Mouse (Mus musculus): Measurements from ENCODE around the gene Lats1. TPM values are rescaled to one million over a fixed set of nuclear protein-coding genes. Genes with fewer than 3 reads are reported as not detected.

The Lats1 gene
- polyA plus RNA-seq, 1 experiment from 2014 or later: 5.3 TPM

DNA sequence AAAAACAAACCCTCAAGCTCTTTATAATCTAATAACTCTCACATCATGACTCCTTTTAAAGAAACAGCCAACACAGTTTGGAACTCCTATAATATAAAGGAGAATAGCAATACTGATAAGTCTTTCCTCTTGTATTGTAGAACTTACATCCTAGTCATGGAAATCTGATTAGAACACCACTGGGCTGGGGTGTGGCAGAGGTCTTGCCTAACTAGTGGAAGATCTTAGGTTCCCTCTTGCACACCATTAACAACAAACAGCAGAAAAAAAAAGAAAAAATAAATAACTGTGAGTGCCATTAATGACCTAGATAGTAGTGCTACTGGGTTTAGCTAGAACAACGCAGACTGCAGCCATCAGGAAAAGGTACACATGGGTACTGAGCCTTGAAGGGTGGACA, 16.1 kb upstream of the Lats1 start:
- Histone ChIP-seq H3K27me3 (ENCODE audit: control insufficient read depth, insufficient read depth, low read length) (no peaks in the 10 kb centered on the region), H3K4me3 (ENCODE audit: low read depth, low read length) (no peak overlapping the region), H3K9me3 (replicated peaks; ENCODE audit: control insufficient read depth, low read length) (no peaks in the 10 kb centered on the region), H3K9ac (ENCODE audit: low read depth, low read length) (no peak overlapping the region), H3K27ac (ENCODE audit: low read depth, low read length) (no peak overlapping the region), H3K4me1 (ENCODE audit: control insufficient read depth, insufficient read depth, low read length) (peaks cover 9% of the 10 kb centered on the region; the same call in 1 of the 2 replicates), H3K4me2 (no peak overlapping the region), H3K36me3 (ENCODE audit: control insufficient read depth, insufficient read depth, low read length) (peaks cover 3% of the 10 kb centered on the region; the same call in 1 of the 2 replicates)
- ATAC-seq (replicated peaks; ENCODE audit: insufficient number of reproducible peaks, low FRiP score, low TSS enrichment): no peak
- 91% methylated on average over 1 of the region's 1 CpGs for WGBS (ENCODE audit: insufficient replicate concordance)

DNA sequence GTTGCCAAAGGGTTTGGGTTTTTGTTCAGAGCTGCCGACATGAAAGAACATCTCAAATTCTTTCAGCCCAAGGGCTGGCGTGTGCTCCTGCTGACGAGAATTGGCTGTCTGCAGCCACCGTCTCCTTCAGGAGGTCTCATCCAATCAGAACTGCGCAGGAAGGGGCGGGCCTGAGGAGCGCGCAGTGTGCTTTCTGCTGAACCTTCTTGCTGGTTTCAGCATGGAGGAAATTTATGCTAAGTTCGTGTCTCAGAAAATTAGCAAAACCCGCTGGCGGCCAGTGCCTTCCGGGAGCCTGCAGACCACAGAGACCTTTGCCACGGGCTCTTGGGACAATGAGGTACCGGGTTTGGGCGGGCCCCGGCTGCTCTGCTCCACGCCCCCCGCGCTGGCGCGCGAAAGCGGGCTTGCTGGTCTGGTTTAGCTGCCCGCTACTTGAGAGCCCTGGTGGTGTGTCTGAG, 13.6 kb upstream of the Lats1 start, which contains the start of gene Nup43:
Nup43 (plus strand) TSS at position 162 of the 461 bp plus-strand sequence.
- Histone ChIP-seq H3K36me3 (ENCODE audit: control insufficient read depth, insufficient read depth, low read length) (peaks cover 3% of the 10 kb centered on the region; the same call in 1 of the 2 replicates), H3K4me3 (ENCODE audit: low read depth, low read length) (peak within 1 kb of the TSS; percentile 89), H3K27me3 (ENCODE audit: control insufficient read depth, insufficient read depth, low read length) (no peaks in the 10 kb centered on the region), H3K4me2 (peak within 1 kb of the TSS; percentile 82), H3K9me3 (replicated peaks; ENCODE audit: control insufficient read depth, low read length) (no peaks in the 10 kb centered on the region), H3K4me1 (ENCODE audit: control insufficient read depth, insufficient read depth, low read length) (peaks cover 9% of the 10 kb centered on the region; the same call in 1 of the 2 replicates), H3K9ac (ENCODE audit: low read depth, low read length) (peak within 1 kb of the TSS; percentile 78), H3K27ac (ENCODE audit: low read depth, low read length) (peak within 1 kb of the TSS; percentile 62)
- WGBS (ENCODE audit: insufficient replicate concordance): 0% methylated on average over 24 of the region's 24 CpGs
- peak; percentile 78 for ATAC-seq (replicated peaks; ENCODE audit: insufficient number of reproducible peaks, low FRiP score, low TSS enrichment)

DNA sequence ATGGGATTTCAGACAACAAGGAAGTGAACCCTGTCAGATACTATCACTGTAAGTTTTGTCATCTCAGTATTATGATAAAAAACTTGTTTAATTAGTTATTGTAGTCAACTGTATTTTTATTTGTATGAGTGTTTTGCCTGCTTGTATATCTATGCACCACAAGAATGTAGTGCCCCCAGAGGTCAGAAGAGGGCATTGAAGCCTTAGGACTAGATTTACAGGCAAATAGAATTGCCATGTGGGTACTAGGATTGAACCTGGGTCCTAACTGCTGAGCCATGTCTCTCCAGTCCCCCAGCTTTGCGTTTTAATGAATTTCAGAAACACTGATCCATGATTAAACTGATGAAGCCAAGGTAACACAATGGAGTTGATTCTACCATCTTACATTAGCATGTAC, 7.3 kb upstream of the Lats1 start:
- WGBS (ENCODE audit: insufficient replicate concordance): 66% methylated on average over 1 of the region's 1 CpGs
- Histone ChIP-seq H3K27me3 (ENCODE audit: control insufficient read depth, insufficient read depth, low read length) (no peaks in the 10 kb centered on the region), H3K9ac (ENCODE audit: low read depth, low read length) (no peak overlapping the region), H3K9me3 (replicated peaks; ENCODE audit: control insufficient read depth, low read length) (no peaks in the 10 kb centered on the region), H3K4me1 (ENCODE audit: control insufficient read depth, insufficient read depth, low read length) (no peaks in the 10 kb centered on the region), H3K4me3 (ENCODE audit: low read depth, low read length) (no peak overlapping the region), H3K36me3 (ENCODE audit: control insufficient read depth, insufficient read depth, low read length) (peaks cover 19% of the 10 kb centered on the region), H3K4me2 (no peak overlapping the region), H3K27ac (ENCODE audit: low read depth, low read length) (no peak overlapping the region)
- no peak for ATAC-seq (replicated peaks; ENCODE audit: insufficient number of reproducible peaks, low FRiP score, low TSS enrichment)

DNA sequence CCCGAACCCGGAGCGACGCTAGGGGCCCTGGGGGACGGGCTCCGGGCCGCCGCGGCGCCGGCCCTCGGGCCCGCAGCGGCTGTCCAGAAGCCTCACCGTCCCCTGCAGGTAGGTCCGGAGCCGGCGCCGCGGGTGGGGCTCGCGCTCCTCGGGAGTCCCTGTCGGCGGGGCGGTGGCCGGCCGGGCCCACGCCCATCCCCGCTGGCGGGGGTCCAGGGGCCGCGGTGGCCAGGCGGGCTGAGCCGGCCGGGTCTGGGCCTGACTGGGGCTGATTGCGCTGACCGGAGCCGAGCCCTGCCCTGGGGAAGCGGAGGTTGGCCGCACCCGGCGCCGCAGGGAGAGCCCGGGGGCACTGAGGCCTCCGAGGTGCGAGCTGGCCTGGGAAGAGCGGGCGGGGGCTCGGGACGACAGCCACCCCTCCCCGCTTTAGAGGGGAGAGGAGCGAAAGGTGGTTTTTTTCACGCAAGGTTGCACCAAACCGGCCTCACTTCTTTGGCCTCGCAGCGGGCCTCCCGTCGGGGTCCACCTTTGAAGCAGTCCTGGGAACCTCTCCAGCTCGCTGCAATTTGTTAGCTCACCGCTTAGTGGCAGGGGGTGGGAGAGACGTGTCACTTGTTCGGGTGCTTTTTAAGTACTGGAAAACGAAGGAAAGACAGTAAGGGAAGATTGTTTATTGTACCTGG, 470 bp downstream of the Lats1 start:
- peak; percentile 91 for ATAC-seq (replicated peaks; ENCODE audit: insufficient number of reproducible peaks, low FRiP score, low TSS enrichment)
- Histone ChIP-seq H3K4me1 (ENCODE audit: control insufficient read depth, insufficient read depth, low read length) (peaks cover 14% of the 10 kb centered on the region), H3K4me2 (peak overlapping the region; percentile 80), H3K27ac (ENCODE audit: low read depth, low read length) (peak overlapping the region; percentile 99), H3K4me3 (ENCODE audit: low read depth, low read length) (peak overlapping the region; percentile 100), H3K36me3 (ENCODE audit: control insufficient read depth, insufficient read depth, low read length) (peaks cover 11% of the 10 kb centered on the region), H3K9ac (ENCODE audit: low read depth, low read length) (peak overlapping the region; percentile 99), H3K9me3 (replicated peaks; ENCODE audit: control insufficient read depth, low read length) (no peaks in the 10 kb centered on the region), H3K27me3 (ENCODE audit: control insufficient read depth, insufficient read depth, low read length) (no peaks in the 10 kb centered on the region)
- WGBS (ENCODE audit: insufficient replicate concordance): under 1% methylated on average over 44 of the region's 64 CpGs

DNA sequence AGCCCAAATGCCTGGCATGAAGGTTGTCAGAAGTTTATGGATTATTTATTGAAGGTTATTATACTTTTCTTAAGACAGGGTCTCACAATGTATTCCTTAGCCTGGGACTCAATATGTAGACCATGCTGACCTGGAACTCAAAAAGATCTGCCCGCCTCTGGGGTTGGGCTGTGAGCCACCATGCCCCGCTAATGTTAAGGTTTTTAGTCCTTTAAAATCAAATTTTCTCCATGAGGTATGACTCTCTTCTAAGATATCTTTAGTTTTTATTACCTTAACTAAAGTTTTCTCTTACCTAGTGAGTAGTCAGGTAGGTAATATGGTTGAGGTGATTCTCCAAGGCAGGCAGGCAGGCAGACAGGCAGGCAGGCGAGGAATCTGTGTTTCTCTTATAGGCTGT, 1.2 kb downstream of the Lats1 start:
- Histone ChIP-seq H3K27me3 (ENCODE audit: control insufficient read depth, insufficient read depth, low read length) (no peaks in the 10 kb centered on the region), H3K4me3 (ENCODE audit: low read depth, low read length) (peak overlapping the region; percentile 100), H3K36me3 (ENCODE audit: control insufficient read depth, insufficient read depth, low read length) (peaks cover 9% of the 10 kb centered on the region), H3K9me3 (replicated peaks; ENCODE audit: control insufficient read depth, low read length) (no peaks in the 10 kb centered on the region), H3K4me2 (peak overlapping the region; percentile 80), H3K4me1 (ENCODE audit: control insufficient read depth, insufficient read depth, low read length) (peaks cover 14% of the 10 kb centered on the region), H3K27ac (ENCODE audit: low read depth, low read length) (0 out of 2 replicates have a peak overlapping the region, but pooled peaks have one; percentile 99), H3K9ac (ENCODE audit: low read depth, low read length) (peak overlapping the region; percentile 99; the same call in 1 of the 2 replicates)
- WGBS (ENCODE audit: insufficient replicate concordance): 58% methylated on average over 3 of the region's 3 CpGs
- no peak for ATAC-seq (replicated peaks; ENCODE audit: insufficient number of reproducible peaks, low FRiP score, low TSS enrichment)

DNA sequence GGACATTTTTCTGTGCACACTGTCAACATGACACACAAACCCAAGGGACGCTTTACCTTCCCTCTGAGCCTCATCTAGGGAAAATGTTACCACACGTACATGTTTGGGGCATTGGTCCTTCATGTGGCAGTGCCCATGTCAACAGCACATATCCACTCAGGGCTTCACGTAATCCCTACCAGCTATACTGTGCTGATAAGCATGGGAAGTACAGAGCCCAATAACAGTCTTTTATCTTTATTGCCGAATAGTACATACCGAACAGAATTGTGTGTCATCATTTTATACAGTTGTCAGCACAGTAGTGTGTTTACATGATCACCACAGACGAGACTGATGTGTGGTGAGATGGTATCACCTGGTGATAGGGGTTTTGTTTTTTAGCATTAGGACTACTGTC, 5.9 kb downstream of the Lats1 start:
- 85% methylated on average over 6 of the region's 6 CpGs for WGBS (ENCODE audit: insufficient replicate concordance)
- Histone ChIP-seq H3K4me3 (ENCODE audit: low read depth, low read length) (no peak overlapping the region), H3K4me2 (no peak overlapping the region), H3K4me1 (ENCODE audit: control insufficient read depth, insufficient read depth, low read length) (peaks cover 6% of the 10 kb centered on the region; the same call in 1 of the 2 replicates), H3K27ac (ENCODE audit: low read depth, low read length) (no peak overlapping the region), H3K36me3 (ENCODE audit: control insufficient read depth, insufficient read depth, low read length) (peaks cover 3% of the 10 kb centered on the region), H3K9ac (ENCODE audit: low read depth, low read length) (no peak overlapping the region), H3K27me3 (ENCODE audit: control insufficient read depth, insufficient read depth, low read length) (no peaks in the 10 kb centered on the region), H3K9me3 (replicated peaks; ENCODE audit: control insufficient read depth, low read length) (no peaks in the 10 kb centered on the region)
- ATAC-seq (replicated peaks; ENCODE audit: insufficient number of reproducible peaks, low FRiP score, low TSS enrichment): no peak; the same call in 1 of the 2 replicates

DNA sequence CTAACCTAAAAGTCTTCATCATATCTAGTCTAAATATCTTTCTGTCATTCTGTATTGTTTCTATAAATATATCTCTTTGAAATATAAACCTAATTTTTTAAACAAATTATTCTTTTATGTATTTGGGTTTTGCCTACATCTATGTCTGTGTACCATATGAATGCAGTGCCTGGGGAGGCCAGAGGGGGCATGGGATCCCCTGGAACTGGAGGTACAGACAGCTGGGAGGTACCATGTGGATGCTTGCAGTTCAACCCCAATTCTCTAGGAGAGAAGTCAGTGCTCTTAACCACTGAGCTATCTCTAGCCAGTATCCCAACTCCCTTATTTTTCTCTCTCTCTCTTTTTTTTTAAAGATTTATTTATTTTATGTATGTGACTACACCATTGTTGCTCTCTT, 14.3 kb downstream of the Lats1 start:
- Histone ChIP-seq H3K27me3 (ENCODE audit: control insufficient read depth, insufficient read depth, low read length) (no peaks in the 10 kb centered on the region), H3K4me3 (ENCODE audit: low read depth, low read length) (no peak overlapping the region), H3K27ac (ENCODE audit: low read depth, low read length) (no peak overlapping the region), H3K4me2 (no peak overlapping the region), H3K36me3 (ENCODE audit: control insufficient read depth, insufficient read depth, low read length) (peaks cover 31% of the 10 kb centered on the region), H3K9me3 (replicated peaks; ENCODE audit: control insufficient read depth, low read length) (no peaks in the 10 kb centered on the region), H3K9ac (ENCODE audit: low read depth, low read length) (no peak overlapping the region), H3K4me1 (ENCODE audit: control insufficient read depth, insufficient read depth, low read length) (no peaks in the 10 kb centered on the region)
- ATAC-seq (replicated peaks; ENCODE audit: insufficient number of reproducible peaks, low FRiP score, low TSS enrichment): no peak

DNA sequence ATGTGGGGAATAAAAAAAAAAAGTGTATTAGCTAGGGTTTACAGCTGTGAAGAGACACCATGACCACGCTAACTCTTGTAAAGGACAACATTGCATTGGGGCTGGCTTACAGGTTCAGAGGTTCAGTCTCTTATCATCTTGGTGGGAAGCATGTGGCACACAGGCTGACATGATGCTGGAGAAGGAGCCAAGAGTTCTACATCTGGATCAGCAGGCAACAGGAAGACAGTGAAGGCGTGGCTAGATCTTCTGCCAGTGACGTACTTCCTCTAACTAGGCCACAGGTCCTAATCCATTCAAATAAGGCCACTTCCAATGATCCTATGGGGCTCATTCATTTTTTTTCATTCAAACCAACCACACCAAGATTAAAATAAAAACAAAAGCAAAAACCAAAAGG, 19.1 kb downstream of the Lats1 start:
- Histone ChIP-seq H3K9ac (ENCODE audit: low read depth, low read length) (no peak overlapping the region), H3K4me3 (ENCODE audit: low read depth, low read length) (no peak overlapping the region), H3K4me2 (no peak overlapping the region), H3K9me3 (replicated peaks; ENCODE audit: control insufficient read depth, low read length) (no peaks in the 10 kb centered on the region), H3K27ac (ENCODE audit: low read depth, low read length) (no peak overlapping the region), H3K36me3 (ENCODE audit: control insufficient read depth, insufficient read depth, low read length) (peaks cover 33% of the 10 kb centered on the region), H3K27me3 (ENCODE audit: control insufficient read depth, insufficient read depth, low read length) (no peaks in the 10 kb centered on the region), H3K4me1 (ENCODE audit: control insufficient read depth, insufficient read depth, low read length) (no peaks in the 10 kb centered on the region)
- WGBS (ENCODE audit: insufficient replicate concordance): 80% methylated on average over 3 of the region's 3 CpGs
- ATAC-seq (replicated peaks; ENCODE audit: insufficient number of reproducible peaks, low FRiP score, low TSS enrichment): no peak

DNA sequence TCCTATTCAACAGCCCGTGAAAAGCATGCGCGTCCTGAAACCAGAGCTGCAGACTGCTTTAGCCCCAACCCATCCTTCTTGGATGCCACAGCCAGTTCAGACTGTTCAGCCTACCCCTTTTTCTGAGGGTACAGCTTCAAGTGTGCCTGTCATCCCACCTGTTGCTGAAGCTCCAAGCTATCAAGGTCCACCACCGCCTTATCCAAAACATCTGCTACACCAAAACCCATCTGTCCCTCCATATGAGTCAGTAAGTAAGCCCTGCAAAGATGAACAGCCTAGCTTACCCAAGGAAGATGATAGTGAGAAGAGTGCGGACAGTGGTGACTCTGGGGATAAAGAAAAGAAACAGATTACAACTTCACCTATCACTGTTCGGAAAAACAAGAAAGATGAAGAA, 21.6 kb downstream of the Lats1 start:
- Histone ChIP-seq H3K9me3 (replicated peaks; ENCODE audit: control insufficient read depth, low read length) (no peaks in the 10 kb centered on the region), H3K9ac (ENCODE audit: low read depth, low read length) (no peak overlapping the region), H3K4me2 (no peak overlapping the region), H3K27ac (ENCODE audit: low read depth, low read length) (no peak overlapping the region), H3K27me3 (ENCODE audit: control insufficient read depth, insufficient read depth, low read length) (no peaks in the 10 kb centered on the region), H3K4me3 (ENCODE audit: low read depth, low read length) (no peak overlapping the region), H3K36me3 (ENCODE audit: control insufficient read depth, insufficient read depth, low read length) (peaks cover 36% of the 10 kb centered on the region), H3K4me1 (ENCODE audit: control insufficient read depth, insufficient read depth, low read length) (no peaks in the 10 kb centered on the region)
- no peak for ATAC-seq (replicated peaks; ENCODE audit: insufficient number of reproducible peaks, low FRiP score, low TSS enrichment)
- 89% methylated on average over 6 of the region's 6 CpGs for WGBS (ENCODE audit: insufficient replicate concordance)
